Mouse (Mus musculus) stomach, postnatal 0 days (tissue): ENCODE measurements around the gene Tnip1. TPM values are rescaled to one million over a fixed set of nuclear protein-coding genes. Genes with fewer than 3 reads are reported as not detected.

Experiments used
- ATAC-seq: fragments of 200-750 bp; cut with Nextera tagmentation; 2 replicates; pipeline ENCODE4 v1.8.0; 2017; ENCODE audit not compliant: low FRiP score, low TSS enrichment
- DNase-seq: peaks from one replicate; pipeline ENCODE4 v3.0.0-alpha.2; 2016; ENCODE audit warnings: low spot score
- H3K27ac ChIP-seq: fragments of 300-500 bp; sonication (generic); replicated peaks from 2 replicates; pipeline ENCODE4 v1.5.1; 2014; ENCODE audit warnings: mild to moderate bottlenecking, control low read depth
- H3K27me3 ChIP-seq: fragments of 300-500 bp; sonication (generic); 2 replicates; pipeline ENCODE4 v1.6.1; 2014; ENCODE audit warnings: low read length; ENCODE audit not compliant: control insufficient read depth, insufficient read depth
- H3K36me3 ChIP-seq: fragments of 300-500 bp; sonication (generic); 2 replicates; pipeline ENCODE4 v1.6.1; 2014; ENCODE audit warnings: low read length, mixed read lengths; ENCODE audit not compliant: control insufficient read depth, insufficient read depth
- H3K4me1 ChIP-seq: fragments of 300-500 bp; sonication (generic); replicated peaks from 2 replicates; pipeline ENCODE4 v1.6.1; 2014; ENCODE audit warnings: antibody characterized with exemption; ENCODE audit not compliant: control insufficient read depth, insufficient read depth
- H3K4me2 ChIP-seq: fragments of 300-500 bp; sonication (generic); replicated peaks from 2 replicates; pipeline ENCODE4 v1.6.1; 2014; ENCODE audit warnings: low read depth, mild to moderate bottlenecking, control low read depth, moderate library complexity
- H3K4me3 ChIP-seq: fragments of 300-500 bp; sonication (generic); 2 replicates; pipeline ENCODE4 v1.5.1; 2014; ENCODE audit warnings: low read depth, low read length, control low read depth
- H3K9ac ChIP-seq: fragments of 300-500 bp; sonication (generic); 2 replicates; pipeline ENCODE4 v1.6.1; 2014; ENCODE audit warnings: mild to moderate bottlenecking, low read length, control low read depth, mixed read lengths
- H3K9me3 ChIP-seq: fragments of 300-500 bp; sonication (generic); 2 replicates; pipeline ENCODE4 v1.6.1; 2016; ENCODE audit warnings: low read length; ENCODE audit not compliant: control insufficient read depth
- CTCF ChIP-seq: IDR thresholded peaks from 2 replicates; pipeline ENCODE4 v1.5.1; 2016; ENCODE audit warnings: antibody characterized with exemption, low read depth, mild to moderate bottlenecking, moderate library complexity
- EP300 ChIP-seq: optimal IDR thresholded peaks from 2 replicates; pipeline ENCODE3; 2016; ENCODE audit warnings: antibody characterized with exemption
- WGBS: fragments of 180-500 bp; shearing (Covaris S2); extraction: QIAGEN DNeasy Blood & Tissue Kit; methylation state at CpG from one replicate; pipeline ENCODE4 v1.1.7; 2014; 5-methylcytosine and 5-hydroxymethylcytosine counted together
- polyA plus RNA-seq: library from polyadenylated mRNA; unstranded; fragments of >200 nt; fragmentation: Nextera tagmentation; extraction: Ambion mirVana; gene quantifications from 2 replicates; pipeline ENCODE4 v1.2.1, GENCODE M21; 2015

Gene Tnip1
- polyA plus RNA-seq, 1 experiment from 2014 or later: 14.7 TPM

GRCm38 (mm10) chr11:54913841-54914240 lies 48.9 kb downstream of the Tnip1 start:
- Histone ChIP-seq H3K4me3 (no peak overlapping the region), H3K4me2 (no peak overlapping the region), H3K27ac (no peak overlapping the region), H3K9ac (no peak overlapping the region), H3K4me1 (no peaks in the 10 kb centered on the region), H3K27me3 (no peaks in the 10 kb centered on the region), H3K9me3 (no peaks in the 10 kb centered on the region), H3K36me3 (peaks cover 38% of the 10 kb centered on the region)
- ATAC-seq (no peak), DNase-seq (no peak)
- WGBS: 90% methylated on average over 5 of the region's 5 CpGs
- TF ChIP-seq EP300 (no peak), CTCF (no peak)

DNA sequence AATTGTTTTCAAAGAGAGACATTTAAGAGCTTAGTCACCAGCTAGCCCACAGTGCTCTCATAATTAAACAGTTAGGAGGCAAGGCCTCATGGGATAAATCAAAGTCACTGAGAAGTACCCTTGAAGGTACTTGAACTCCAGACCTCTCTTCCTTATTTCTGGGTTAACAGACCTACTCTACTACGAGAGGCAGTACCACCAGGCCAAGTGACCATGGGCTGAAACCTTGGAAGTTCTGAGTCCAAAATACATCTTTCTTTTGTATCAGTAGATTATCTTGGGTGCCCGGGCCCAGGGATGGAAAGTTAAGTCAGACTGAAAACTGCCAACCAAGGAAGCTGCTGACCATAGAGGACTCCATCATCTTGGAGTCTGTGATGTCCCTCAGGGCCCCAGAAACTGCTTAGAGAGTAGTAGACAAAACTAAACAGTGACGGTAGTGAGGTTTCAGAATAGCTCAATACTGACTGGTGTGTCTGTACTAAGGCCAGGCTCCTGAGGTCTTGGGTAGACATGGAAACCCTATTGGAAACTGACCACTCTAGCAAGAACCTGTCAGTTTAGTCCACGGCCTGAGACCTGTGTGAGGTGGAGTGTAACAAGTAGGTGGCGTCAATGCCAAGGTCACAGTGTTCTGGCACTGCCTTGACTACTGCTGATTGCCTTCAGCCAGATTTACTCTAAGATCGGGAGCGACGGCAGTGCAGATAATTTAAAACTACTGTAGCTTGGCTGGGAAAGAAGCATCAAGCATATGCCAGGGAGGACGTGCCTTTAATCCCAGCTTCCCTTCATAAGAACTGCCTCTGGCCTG lies 50.0 kb downstream of the Tnip1 start:
- no peaks in the 10 kb centered on the region for H3K4me1 ChIP-seq
- no peak overlapping the region for H3K27ac ChIP-seq
- H3K4me2 ChIP-seq: no peak overlapping the region
- no peak overlapping the region for H3K9ac ChIP-seq
- DNase-seq (no peak), ATAC-seq (no peak)
- H3K36me3 ChIP-seq: peaks cover 33% of the 10 kb centered on the region
- no peaks in the 10 kb centered on the region for H3K9me3 ChIP-seq
- H3K27me3 ChIP-seq: no peaks in the 10 kb centered on the region
- TF ChIP-seq EP300 (no peak), CTCF (no peak)
- 83% methylated on average over 9 of the region's 9 CpGs for WGBS
- no peak overlapping the region for H3K4me3 ChIP-seq

GRCm38 (mm10) chr11:54911671-54912502 lies 50.8 kb downstream of the Tnip1 start:
- no peak overlapping the region for H3K4me2 ChIP-seq
- peaks cover 26% of the 10 kb centered on the region for H3K36me3 ChIP-seq
- H3K27ac ChIP-seq: no peak overlapping the region
- WGBS: 73% methylated on average over 7 of the region's 7 CpGs
- no peak for TF ChIP-seq CTCF
- no peak for TF ChIP-seq EP300
- no peak overlapping the region for H3K9ac ChIP-seq
- ATAC-seq (no peak), DNase-seq (no peak)
- no peak overlapping the region for H3K4me3 ChIP-seq
- H3K9me3 ChIP-seq: no peaks in the 10 kb centered on the region
- no peaks in the 10 kb centered on the region for H3K4me1 ChIP-seq
- no peaks in the 10 kb centered on the region for H3K27me3 ChIP-seq

DNA sequence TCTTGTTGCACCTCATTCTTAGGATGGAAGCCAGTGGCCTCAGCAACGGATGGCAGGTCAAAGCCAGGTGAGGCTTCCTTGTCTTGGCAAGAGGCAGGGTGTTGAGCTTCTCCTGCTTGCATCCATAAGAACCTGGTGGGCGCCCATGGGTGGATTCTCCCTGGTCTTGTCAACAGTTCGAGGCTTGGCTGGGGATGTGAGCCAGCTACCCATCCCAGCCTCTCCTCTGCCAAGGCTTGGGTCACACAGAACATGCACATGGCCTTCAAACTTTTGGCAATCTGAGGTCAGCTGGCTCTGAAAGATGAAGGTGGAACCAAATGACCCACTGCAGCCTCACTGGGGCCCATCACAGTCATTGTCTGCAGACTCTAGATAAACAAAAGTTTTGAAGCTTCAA lies 51.5 kb downstream of the Tnip1 start:
- Histone ChIP-seq H3K9me3 (no peaks in the 10 kb centered on the region), H3K4me1 (no peaks in the 10 kb centered on the region), H3K36me3 (peaks cover 21% of the 10 kb centered on the region), H3K9ac (no peak overlapping the region), H3K27me3 (no peaks in the 10 kb centered on the region), H3K27ac (no peak overlapping the region), H3K4me3 (no peak overlapping the region), H3K4me2 (no peak overlapping the region)
- ATAC-seq (no peak), DNase-seq (no peak)
- no peak for TF ChIP-seq CTCF
- TF ChIP-seq EP300: no peak
- 91% methylated on average over 3 of the region's 3 CpGs for WGBS

GRCm38 (mm10) chr11:54910081-54910665 lies 52.5 kb downstream of the Tnip1 start:
- Histone ChIP-seq H3K36me3 (peaks cover 16% of the 10 kb centered on the region), H3K4me3 (no peak overlapping the region), H3K4me2 (no peak overlapping the region), H3K4me1 (no peaks in the 10 kb centered on the region), H3K9ac (no peak overlapping the region), H3K27me3 (no peaks in the 10 kb centered on the region), H3K27ac (no peak overlapping the region), H3K9me3 (no peaks in the 10 kb centered on the region)
- WGBS: 87% methylated on average over 12 of the region's 12 CpGs
- ATAC-seq (no peak; the same call in 1 of the 2 replicates), DNase-seq (no peak)
- no peak for TF ChIP-seq CTCF
- TF ChIP-seq EP300: no peak

- WGBS: 84% methylated on average over 11 of the region's 11 CpGs
- H3K27ac ChIP-seq: no peak overlapping the region
- H3K4me1 ChIP-seq: no peaks in the 10 kb centered on the region
- H3K9ac ChIP-seq: no peak overlapping the region
- DNase-seq: no peak
- ATAC-seq: no peak
- TF ChIP-seq CTCF: no peak
- no peak for TF ChIP-seq EP300
- H3K4me3 ChIP-seq: no peak overlapping the region
- H3K4me2 ChIP-seq: no peak overlapping the region
- no peaks in the 10 kb centered on the region for H3K27me3 ChIP-seq
- H3K9me3 ChIP-seq: no peaks in the 10 kb centered on the region
- peaks cover 13% of the 10 kb centered on the region for H3K36me3 ChIP-seq
These were observed 53.4 kb downstream of the Tnip1 start for GRCm38 (mm10) chr11:54909273-54909672.
